Mouse (Mus musculus): Measurements from ENCODE around the gene Best2.

GRCm38 (mm10) chr8:84994375-84994774, 20.0 kb downstream of the Best2 start:
- TF ChIP-seq CTCF (IDR thresholded peaks at IDR 0.05; ENCODE audit: low read depth) (no peak), EP300 (IDR thresholded peaks at IDR 0.05; ENCODE audit: low read depth) (no peak)

Data from heart, postnatal 0 days (tissue).